Mouse (Mus musculus): Measurements from ENCODE around the gene Gm16223. TPM values are rescaled to one million over a fixed set of nuclear protein-coding genes. Genes with fewer than 3 reads are reported as not detected.

Gene Gm16223
- not detected in 2 replicates for polyA plus RNA-seq (2015; fragmentation: Nextera tagmentation; extraction: Ambion mirVana)

DNA sequence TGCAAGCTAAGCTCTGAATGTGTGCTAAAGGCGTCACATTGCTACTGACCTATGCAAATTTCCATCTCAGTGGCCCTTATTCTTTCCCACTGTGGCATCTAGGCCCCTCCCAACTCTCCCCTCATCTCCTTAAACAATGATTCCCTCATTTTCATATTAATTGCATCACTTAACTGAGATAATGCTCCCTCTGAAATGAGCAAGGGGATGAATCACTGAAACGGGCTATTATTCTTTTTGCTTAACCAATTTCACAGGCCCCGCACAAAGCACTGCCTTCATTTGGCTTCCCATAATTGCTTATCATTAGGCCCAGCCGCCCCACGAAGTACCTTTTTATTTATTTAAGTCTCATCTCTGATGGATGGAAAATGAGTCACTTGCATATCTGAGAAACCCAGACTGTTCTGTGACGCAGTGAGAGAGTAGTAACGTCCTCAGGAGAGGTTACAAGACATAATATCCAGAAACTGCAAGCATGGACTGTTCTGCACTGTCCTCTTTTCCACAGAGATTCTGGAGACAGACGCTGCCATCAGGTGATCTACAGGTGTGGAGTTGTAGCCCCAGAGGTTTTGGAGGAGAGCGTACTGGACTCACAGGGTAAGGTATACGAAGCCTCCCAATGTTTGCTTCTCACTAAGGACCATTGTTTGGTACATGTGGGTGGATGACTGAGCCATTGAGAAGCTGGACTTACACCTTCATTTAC is at the start of gene Gm16223:
Gene Gm16223, plus strand, starts transcription at position 485 of the 712 bp plus-strand sequence.
- no peak for ATAC-seq
- no peaks in the 10 kb centered on the region for H3K36me3 ChIP-seq
- no peaks in the 10 kb centered on the region for H3K9me3 ChIP-seq
- H3K27ac ChIP-seq, result no peak within 1 kb of the TSS
- no peak within 1 kb of the TSS for H3K4me2 ChIP-seq (replicated peaks)
- H3K27me3 ChIP-seq (replicated peaks), result no peaks in the 10 kb centered on the region
- WGBS, result 77% methylated on average over 10 of the region's 10 CpGs
- no peak within 1 kb of the TSS for H3K4me3 ChIP-seq (replicated peaks)
- no peaks in the 10 kb centered on the region for H3K4me1 ChIP-seq (replicated peaks)
- H3K9ac ChIP-seq, result no peak within 1 kb of the TSS

DNA sequence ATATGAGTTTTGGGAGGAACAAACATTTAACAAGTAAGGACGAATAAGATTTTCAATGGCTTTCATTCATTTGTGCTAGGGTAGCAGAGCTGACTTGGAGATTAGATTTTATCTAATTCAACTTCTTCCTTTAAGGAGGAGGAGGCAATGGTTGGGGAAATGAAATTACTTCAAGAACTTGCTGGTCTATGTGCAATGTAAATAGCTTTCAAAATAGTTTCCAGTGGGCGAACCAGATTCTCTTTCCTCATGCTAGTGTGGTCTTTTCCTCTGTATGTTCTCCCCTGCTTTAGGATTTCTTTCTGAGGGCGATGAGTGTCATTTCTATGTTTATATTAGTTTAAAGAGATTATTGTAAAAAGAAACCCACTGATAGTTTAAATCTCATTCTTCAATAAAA is 45.7 kb upstream of the Gm16223 start:
- Histone ChIP-seq H3K4me1 (replicated peaks) (no peaks in the 10 kb centered on the region), H3K9me3 (no peaks in the 10 kb centered on the region), H3K9ac (no peak overlapping the region), H3K27me3 (replicated peaks) (no peaks in the 10 kb centered on the region), H3K27ac (no peak overlapping the region), H3K4me2 (replicated peaks) (no peak overlapping the region), H3K4me3 (replicated peaks) (no peak overlapping the region), H3K36me3 (no peaks in the 10 kb centered on the region)
- no peak for ATAC-seq
- 82% methylated on average over 3 of the region's 3 CpGs for WGBS

DNA sequence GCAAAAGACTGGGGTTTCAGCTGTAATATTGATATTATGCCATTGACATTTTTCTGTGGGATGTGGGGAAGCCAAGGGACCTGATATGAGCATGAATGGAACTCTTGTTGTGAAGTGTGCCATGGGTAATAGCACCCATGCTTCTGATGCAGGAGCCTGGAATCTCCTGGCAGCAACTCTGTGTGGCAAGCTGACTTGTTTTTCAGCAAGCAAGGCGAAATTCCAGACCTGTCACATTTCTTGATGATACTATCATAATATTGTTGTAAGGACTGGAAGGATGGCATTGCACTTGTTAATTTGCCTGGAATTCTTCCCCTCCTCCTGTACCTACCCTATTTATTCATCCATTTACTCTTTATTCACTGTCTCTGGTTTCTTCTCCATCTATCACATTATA is 44.2 kb upstream of the Gm16223 start:
- no peaks in the 10 kb centered on the region for H3K27me3 ChIP-seq (replicated peaks)
- no peak overlapping the region for H3K4me2 ChIP-seq (replicated peaks)
- H3K4me1 ChIP-seq (replicated peaks), result no peaks in the 10 kb centered on the region
- H3K4me3 ChIP-seq (replicated peaks), result no peak overlapping the region
- ATAC-seq, result no peak
- 68% methylated on average over 1 of the region's 1 CpGs for WGBS
- H3K36me3 ChIP-seq, result no peaks in the 10 kb centered on the region
- no peaks in the 10 kb centered on the region for H3K9me3 ChIP-seq
- no peak overlapping the region for H3K9ac ChIP-seq
- no peak overlapping the region for H3K27ac ChIP-seq

DNA sequence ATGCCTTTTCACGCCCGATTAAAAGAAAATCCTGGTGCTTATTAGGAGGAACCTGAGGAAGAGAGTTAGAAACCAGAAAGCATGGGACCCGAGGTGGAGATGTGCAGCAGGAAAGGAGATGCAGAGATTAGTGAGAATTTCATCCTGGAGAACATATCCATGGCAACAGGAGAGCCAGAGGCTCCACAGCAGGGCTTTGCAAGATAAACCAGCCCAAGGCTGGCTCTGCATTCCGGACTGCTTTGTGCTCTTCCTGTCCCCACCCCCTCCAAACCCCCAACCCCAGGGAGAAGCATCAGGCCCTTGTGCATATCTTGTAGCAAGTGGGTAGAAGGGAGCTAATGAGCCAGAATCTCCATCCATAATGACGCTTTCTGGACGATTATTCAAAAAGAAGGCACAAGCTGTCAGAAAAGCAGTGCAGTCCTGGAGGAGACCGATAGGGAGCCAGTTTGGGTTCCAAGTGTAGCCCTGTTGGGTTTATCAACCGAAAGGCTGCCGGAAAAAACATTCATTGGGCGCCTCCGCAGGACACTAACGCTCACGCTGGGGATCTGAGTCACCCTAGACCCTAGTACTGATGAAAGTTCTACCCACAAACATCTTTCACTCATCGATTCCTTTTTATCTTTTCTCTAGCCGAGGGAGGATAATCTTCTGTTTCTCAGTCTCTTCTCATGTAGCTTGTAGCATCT is 31.2 kb upstream of the Gm16223 start:
- no peak overlapping the region for H3K9ac ChIP-seq
- no peaks in the 10 kb centered on the region for H3K27me3 ChIP-seq (replicated peaks)
- no peaks in the 10 kb centered on the region for H3K9me3 ChIP-seq
- H3K4me2 ChIP-seq (replicated peaks), result no peak overlapping the region
- ATAC-seq, result no peak
- no peak overlapping the region for H3K4me3 ChIP-seq (replicated peaks)
- no peak overlapping the region for H3K27ac ChIP-seq
- WGBS, result 63% methylated on average over 15 of the region's 15 CpGs
- no peaks in the 10 kb centered on the region for H3K36me3 ChIP-seq
- no peaks in the 10 kb centered on the region for H3K4me1 ChIP-seq (replicated peaks)

DNA sequence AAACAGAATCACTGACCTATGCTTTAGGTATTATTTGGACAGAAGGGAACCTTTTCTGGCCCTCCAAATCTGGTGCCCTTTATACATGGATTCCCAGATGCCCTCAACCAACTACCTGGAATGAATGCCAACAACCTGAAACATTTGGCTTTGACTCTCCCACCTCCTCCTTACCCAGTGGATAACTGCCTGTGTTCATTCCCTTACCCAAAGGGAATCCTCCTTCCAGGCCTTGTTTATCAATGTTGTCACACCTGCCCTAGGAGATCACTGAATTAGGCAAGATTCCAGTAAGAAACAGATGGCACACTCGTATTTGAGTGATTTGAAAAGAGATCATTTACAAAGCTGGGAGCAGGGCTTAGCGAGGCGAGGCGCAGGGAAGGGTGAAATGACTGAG is 13.1 kb upstream of the Gm16223 start:
- Histone ChIP-seq H3K36me3 (no peaks in the 10 kb centered on the region), H3K4me3 (replicated peaks) (no peak overlapping the region), H3K9me3 (no peaks in the 10 kb centered on the region), H3K9ac (no peak overlapping the region), H3K27ac (no peak overlapping the region), H3K4me2 (replicated peaks) (no peak overlapping the region), H3K27me3 (replicated peaks) (no peaks in the 10 kb centered on the region), H3K4me1 (replicated peaks) (no peaks in the 10 kb centered on the region)
- 60% methylated on average over 4 of the region's 4 CpGs for WGBS
- no peak for ATAC-seq

DNA sequence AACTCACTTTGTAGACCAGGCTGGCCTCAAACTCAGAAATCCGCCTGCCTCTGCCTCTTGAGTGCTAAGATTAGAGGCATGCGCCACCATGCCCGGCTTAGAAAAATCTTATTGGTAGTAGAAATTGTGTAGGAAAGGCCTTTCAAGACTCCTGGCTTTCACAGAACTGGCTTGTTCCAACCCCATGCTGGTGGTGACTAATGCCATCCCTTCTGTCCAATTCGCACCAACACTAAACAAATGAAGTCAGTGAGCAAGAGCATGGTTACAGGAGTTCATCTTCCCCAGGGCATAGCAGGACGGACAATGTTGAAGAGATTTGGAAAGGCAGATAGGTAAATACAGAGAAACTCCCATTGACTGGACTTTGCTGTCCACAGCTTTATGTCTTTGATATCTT is 12.6 kb upstream of the Gm16223 start:
- Histone ChIP-seq H3K4me1 (replicated peaks) (no peaks in the 10 kb centered on the region), H3K4me2 (replicated peaks) (no peak overlapping the region)
- ATAC-seq, result no peak

DNA sequence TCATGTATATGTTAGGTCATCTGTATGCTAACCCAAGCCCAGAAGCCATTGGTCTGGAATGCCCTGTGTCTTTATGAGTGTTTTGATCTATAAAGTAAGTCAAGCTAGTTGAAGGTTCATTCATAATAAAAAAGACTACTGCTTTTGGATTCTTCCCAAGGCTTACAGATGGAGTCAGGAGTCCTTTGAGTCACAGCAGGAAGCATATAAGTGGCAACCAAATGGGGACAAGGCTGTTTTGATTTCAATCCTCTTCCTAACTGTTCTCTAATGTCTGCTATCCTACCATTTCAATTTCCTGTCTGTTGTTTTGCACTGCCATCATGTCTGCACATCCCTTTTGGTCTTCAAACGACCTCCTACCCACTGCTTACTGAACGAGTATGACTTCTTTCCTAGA is 2.7 kb upstream of the Gm16223 start:
- Histone ChIP-seq H3K36me3 (no peaks in the 10 kb centered on the region), H3K4me2 (replicated peaks) (no peak overlapping the region), H3K9ac (no peak overlapping the region), H3K4me1 (replicated peaks) (no peaks in the 10 kb centered on the region), H3K9me3 (no peaks in the 10 kb centered on the region), H3K4me3 (replicated peaks) (no peak overlapping the region), H3K27ac (no peak overlapping the region), H3K27me3 (replicated peaks) (no peaks in the 10 kb centered on the region)
- WGBS, result 59% methylated on average over 2 of the region's 2 CpGs
- ATAC-seq, result no peak

More for the DNA sequence above, 12.6 kb upstream of the Gm16223 start:
- 90% methylated on average over 5 of the region's 5 CpGs for WGBS
- Histone ChIP-seq H3K9me3 (no peaks in the 10 kb centered on the region), H3K27ac (no peak overlapping the region), H3K27me3 (replicated peaks) (no peaks in the 10 kb centered on the region), H3K9ac (no peak overlapping the region), H3K4me3 (replicated peaks) (no peak overlapping the region), H3K36me3 (no peaks in the 10 kb centered on the region)

DNA sequence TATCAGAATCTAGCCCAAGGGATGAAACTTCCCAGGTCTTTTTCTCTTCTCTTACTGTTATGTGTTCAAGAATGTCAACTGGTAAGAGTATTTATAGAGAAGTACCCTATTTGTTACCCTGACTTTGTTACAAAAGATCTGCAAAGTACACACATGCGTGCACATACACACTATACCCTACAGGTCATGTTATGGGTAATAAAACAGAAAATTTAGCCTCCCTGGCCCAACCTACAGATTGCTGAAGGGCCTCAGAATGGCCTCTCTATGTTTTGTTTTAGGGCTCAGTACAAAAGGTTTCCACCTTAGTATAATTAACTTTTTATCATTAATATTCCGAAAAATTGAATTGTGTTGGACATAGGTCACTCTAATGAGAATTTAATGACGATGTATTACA is 685 bp upstream of the Gm16223 start:
- Histone ChIP-seq H3K27me3 (replicated peaks) (no peaks in the 10 kb centered on the region), H3K4me3 (replicated peaks) (no peak overlapping the region), H3K9me3 (no peaks in the 10 kb centered on the region), H3K4me2 (replicated peaks) (no peak overlapping the region), H3K36me3 (no peaks in the 10 kb centered on the region), H3K4me1 (replicated peaks) (no peaks in the 10 kb centered on the region), H3K27ac (no peak overlapping the region), H3K9ac (no peak overlapping the region)
- ATAC-seq, result no peak
- WGBS, result 73% methylated on average over 3 of the region's 3 CpGs

DNA sequence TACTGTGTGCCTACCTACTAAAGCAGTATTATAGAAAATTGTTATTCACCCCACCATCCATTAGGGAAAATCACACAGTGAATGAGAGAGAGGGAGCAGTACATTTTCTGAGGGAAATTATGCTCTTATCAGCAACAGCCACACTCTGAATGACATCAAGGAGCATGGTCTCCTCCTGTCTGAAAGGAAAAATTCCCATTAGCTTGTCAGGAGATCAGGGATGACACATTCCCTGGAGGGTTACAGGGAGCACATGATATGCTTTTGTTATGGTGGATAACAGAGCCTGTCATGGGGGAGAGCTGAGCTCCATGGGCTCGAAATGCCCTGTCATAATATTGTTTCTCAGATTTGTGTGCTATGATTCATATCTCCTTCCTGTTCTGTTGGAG is 424 bp downstream of the Gm16223 start:
- Histone ChIP-seq H3K27me3 (replicated peaks) (no peaks in the 10 kb centered on the region), H3K36me3 (no peaks in the 10 kb centered on the region), H3K4me1 (replicated peaks) (no peaks in the 10 kb centered on the region), H3K4me3 (replicated peaks) (no peak overlapping the region), H3K27ac (no peak overlapping the region), H3K9ac (no peak overlapping the region), H3K4me2 (replicated peaks) (no peak overlapping the region), H3K9me3 (no peaks in the 10 kb centered on the region)
- WGBS, result 51% methylated on average over 1 of the region's 1 CpGs
- ATAC-seq, result no peak

DNA sequence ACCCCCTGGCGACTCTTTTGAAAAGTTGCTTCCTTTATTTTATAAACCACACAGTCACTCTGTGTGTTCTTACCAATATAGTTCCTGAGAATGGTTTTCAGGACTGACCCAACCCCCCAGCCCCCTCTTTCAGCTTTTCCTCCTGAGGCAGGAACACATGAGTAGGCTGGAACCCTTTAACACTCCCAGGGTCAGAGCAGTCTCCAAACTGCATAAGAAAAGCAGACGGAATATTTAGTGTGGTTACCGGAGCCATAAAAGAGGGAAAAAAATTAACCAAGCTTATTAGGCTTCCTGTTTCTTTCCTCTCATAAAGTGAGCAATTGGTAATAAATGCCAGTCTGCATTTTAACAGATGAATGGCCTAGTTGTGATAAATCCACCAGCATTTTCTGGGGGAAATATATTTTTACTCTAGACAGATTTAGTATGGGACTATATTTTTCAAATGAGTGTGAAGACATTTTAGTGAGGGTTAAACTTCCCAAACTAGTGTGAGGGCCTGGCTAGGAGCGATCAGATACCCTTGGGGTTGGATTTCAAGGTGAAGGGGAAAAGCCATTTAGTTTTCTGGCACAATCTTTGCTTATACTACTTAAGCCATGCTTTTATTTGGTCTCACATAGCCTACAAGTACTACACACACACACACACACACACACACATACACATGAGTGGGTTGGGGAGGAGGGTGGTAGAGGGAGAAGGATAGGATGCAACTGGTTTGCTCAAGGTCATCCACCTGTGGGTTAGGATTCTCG is 49.0 kb downstream of the Gm16223 start:
- 67% methylated on average over 5 of the region's 5 CpGs for WGBS
- H3K36me3 ChIP-seq, result no peaks in the 10 kb centered on the region
- no peak overlapping the region for H3K9ac ChIP-seq
- no peaks in the 10 kb centered on the region for H3K27me3 ChIP-seq (replicated peaks)
- no peak overlapping the region for H3K4me3 ChIP-seq (replicated peaks)
- H3K4me2 ChIP-seq (replicated peaks), result no peak overlapping the region
- H3K27ac ChIP-seq, result no peak overlapping the region
- no peaks in the 10 kb centered on the region for H3K9me3 ChIP-seq
- no peak for ATAC-seq
- no peaks in the 10 kb centered on the region for H3K4me1 ChIP-seq (replicated peaks)

DNA sequence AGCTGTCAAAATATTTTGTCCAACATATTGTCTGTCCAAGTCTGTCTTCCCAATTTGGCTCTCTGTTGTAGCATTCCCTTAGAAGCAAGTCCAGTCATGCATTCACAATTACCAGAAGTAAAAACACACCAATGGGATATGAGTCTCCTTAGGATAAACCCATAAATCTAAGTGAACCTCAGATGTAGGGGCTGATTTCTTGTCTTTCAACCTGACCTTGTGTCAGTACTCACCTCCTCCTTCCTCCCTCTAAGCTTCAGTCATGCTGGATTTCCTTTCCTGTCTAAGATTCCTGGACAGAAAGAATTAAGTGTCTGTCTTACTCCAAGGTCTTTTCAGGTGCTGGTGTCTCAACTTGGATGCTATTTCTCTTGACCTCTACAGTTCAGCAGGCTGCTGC is 57.8 kb downstream of the Gm16223 start:
- Histone ChIP-seq H3K9me3 (no peaks in the 10 kb centered on the region), H3K4me2 (replicated peaks) (no peak overlapping the region), H3K36me3 (no peaks in the 10 kb centered on the region), H3K9ac (no peak overlapping the region), H3K4me3 (replicated peaks) (no peak overlapping the region), H3K4me1 (replicated peaks) (no peaks in the 10 kb centered on the region), H3K27me3 (replicated peaks) (no peaks in the 10 kb centered on the region), H3K27ac (no peak overlapping the region)
- ATAC-seq, result no peak

DNA sequence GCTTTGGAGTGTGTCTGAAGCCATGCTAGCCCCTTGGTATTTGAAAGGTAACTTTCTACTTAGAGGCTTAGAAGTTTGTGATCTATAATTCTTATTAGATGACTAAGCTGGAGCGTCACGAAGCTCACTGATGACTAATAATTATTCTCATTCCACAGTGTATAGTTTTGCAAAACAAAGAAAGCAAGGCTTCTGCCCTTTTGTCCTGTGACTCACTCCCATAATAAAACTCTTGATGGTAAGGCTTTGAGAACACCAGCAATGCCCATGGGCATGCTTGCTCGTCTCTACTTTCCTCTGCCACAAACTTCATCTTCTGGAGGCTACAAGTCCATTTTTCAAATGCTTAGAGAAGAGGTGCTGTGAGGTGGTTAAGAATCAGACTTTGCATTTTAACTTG is 87.9 kb downstream of the Gm16223 start:
- H3K4me1 ChIP-seq (replicated peaks), result no peaks in the 10 kb centered on the region
- H3K36me3 ChIP-seq, result no peaks in the 10 kb centered on the region
- H3K9me3 ChIP-seq, result no peaks in the 10 kb centered on the region
- no peak overlapping the region for H3K4me3 ChIP-seq (replicated peaks)
- no peak overlapping the region for H3K4me2 ChIP-seq (replicated peaks)
- WGBS, result 71% methylated on average over 3 of the region's 3 CpGs
- H3K27me3 ChIP-seq (replicated peaks), result no peaks in the 10 kb centered on the region
- H3K27ac ChIP-seq, result no peak overlapping the region
- no peak overlapping the region for H3K9ac ChIP-seq
- ATAC-seq, result no peak
